Mouse (Mus musculus) liver, adult 2 months (tissue): ENCODE measurements around the gene Lins1. TPM values are rescaled to one million over a fixed set of nuclear protein-coding genes. Genes with fewer than 3 reads are reported as not detected.
A peak's percentile ranks its signal among the peaks of the same experiment; 100 is the strongest.

Experiments
- DNase-seq: peaks from one replicate; pipeline ENCODE4 v3.0.0-alpha.2; 2011; ENCODE audit warnings: low read depth, low spot score; ENCODE audit errors: extremely low read depth
- H3K27ac ChIP-seq: fragments of 200-500 bp; replicated peaks from 2 replicates; pipeline ENCODE4 v1.5.1; 2012; ENCODE audit warnings: low read depth, mild to moderate bottlenecking, control low read depth, inconsistent platforms, low read length; ENCODE audit not compliant: insufficient read depth
- H3K27me3 ChIP-seq: fragments of 200-500 bp; 2 replicates; pipeline ENCODE4 v1.6.1; 2012; ENCODE audit warnings: mild to moderate bottlenecking, moderate library complexity, low read length, inconsistent platforms; ENCODE audit not compliant: control insufficient read depth, insufficient read depth
- H3K36me3 ChIP-seq: fragments of 200-500 bp; 2 replicates; pipeline ENCODE4 v1.6.1; 2012; ENCODE audit warnings: low read length, inconsistent platforms; ENCODE audit not compliant: control insufficient read depth, insufficient read depth
- H3K4me1 ChIP-seq: fragments of 200-500 bp; 2 replicates; pipeline ENCODE4 v1.6.1; 2011; ENCODE audit warnings: low read length; ENCODE audit not compliant: control insufficient read depth, insufficient read depth
- H3K4me3 ChIP-seq: fragments of 200-500 bp; 2 replicates; pipeline ENCODE4 v1.5.1; 2011; ENCODE audit warnings: low read depth, mild to moderate bottlenecking, control low read depth, low read length, moderate library complexity; ENCODE audit not compliant: insufficient read depth
- H3K79me2 ChIP-seq: fragments of 200-500 bp; 2 replicates; pipeline ENCODE4 v1.6.1; 2012; ENCODE audit warnings: inconsistent platforms, mild to moderate bottlenecking, low read length, moderate library complexity; ENCODE audit not compliant: control insufficient read depth, insufficient read depth
- H3K9ac ChIP-seq: fragments of 200-500 bp; 2 replicates; pipeline ENCODE4 v1.6.1; 2012; ENCODE audit warnings: low read depth, mild to moderate bottlenecking, control low read depth, inconsistent platforms, low read length
- CTCF ChIP-seq: fragments of 200-500 bp; IDR thresholded peaks from 2 replicates; pipeline ENCODE4 v1.5.1; 2011; ENCODE audit warnings: low read depth, low read length, control low read depth
- POLR2A ChIP-seq: fragments of 200-500 bp; IDR thresholded peaks from 2 replicates; pipeline ENCODE4 v1.6.1; 2011; ENCODE audit warnings: low read length, control low read depth; ENCODE audit not compliant: insufficient read depth; ENCODE audit errors: extremely low read depth
- WGBS: fragments of 180-500 bp; shearing (Covaris S2); methylation state at CpG from one replicate; pipeline ENCODE4 v1.1.7; 2018; 5-methylcytosine and 5-hydroxymethylcytosine counted together
- polyA plus RNA-seq: library from polyadenylated mRNA; depleted of rRNA; stranded (reverse); fragments of >200 nt; gene quantifications from 2 replicates; pipeline ENCODE4 v1.2.3, GENCODE M21; 2012
- total RNA-seq: library from RNA; depleted of rRNA; stranded (reverse); fragments of >200 nt; gene quantifications from 2 replicates; pipeline ENCODE4 v1.2.3, GENCODE M21; 2014

Lins1 gene
- total and polyA plus RNA-seq, 2 experiments = 2.2 to 2.3 TPM

DNA sequence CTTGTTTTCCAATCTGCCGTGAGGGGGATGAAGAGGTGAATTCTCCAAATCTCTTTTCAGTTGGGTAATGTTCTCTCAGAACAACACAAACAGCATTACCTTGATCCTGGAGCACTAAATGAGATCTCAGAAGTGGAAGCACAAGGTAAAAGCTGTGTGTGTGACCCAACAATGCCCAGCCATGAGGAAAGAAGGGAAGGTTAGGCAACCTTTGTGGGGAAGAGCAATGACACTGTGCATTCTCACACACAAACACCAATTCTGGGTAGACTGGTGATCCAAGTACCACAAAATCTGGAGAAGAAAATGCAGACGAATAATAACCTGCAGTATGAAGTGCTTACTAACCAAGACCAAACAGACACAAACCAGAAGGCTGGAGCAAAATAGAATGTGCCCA lies 13.9 kb upstream of the Lins1 start:
- H3K4me1 ChIP-seq = no peaks in the 10 kb centered on the region
- no peaks in the 10 kb centered on the region for H3K79me2 ChIP-seq
- no peak for DNase-seq

GRCm38 (mm10) chr7:66682119-66682863 lies 7.4 kb upstream of the Lins1 start:
- DNase-seq = no peak
- Histone ChIP-seq H3K27ac (no peak overlapping the region), H3K27me3 (no peaks in the 10 kb centered on the region), H3K9ac (no peak overlapping the region), H3K79me2 (no peaks in the 10 kb centered on the region), H3K4me3 (no peak overlapping the region), H3K4me1 (no peaks in the 10 kb centered on the region), H3K36me3 (peaks cover 25% of the 10 kb centered on the region)
- 96% methylated on average over 5 of the region's 5 CpGs for WGBS
- TF ChIP-seq CTCF = no peak
- TF ChIP-seq POLR2A = no peak

More for the DNA sequence above, 13.9 kb upstream of the Lins1 start:
- no peak overlapping the region for H3K27ac ChIP-seq
- peaks cover 38% of the 10 kb centered on the region for H3K36me3 ChIP-seq
- WGBS = 90% methylated on average over 2 of the region's 2 CpGs
- no peak for TF ChIP-seq POLR2A
- no peak for TF ChIP-seq CTCF
- no peak overlapping the region for H3K9ac ChIP-seq
- no peak overlapping the region for H3K4me3 ChIP-seq
- H3K27me3 ChIP-seq = no peaks in the 10 kb centered on the region

- 3% methylated on average over 5 of the region's 5 CpGs for WGBS
- H3K4me1 ChIP-seq = peaks cover 8% of the 10 kb centered on the region
- peak overlapping the region; percentile 87 for H3K4me3 ChIP-seq
- TF ChIP-seq CTCF (no peak), POLR2A (no peak)
- no peak overlapping the region for H3K27ac ChIP-seq
- peak overlapping the region; percentile 81 for H3K9ac ChIP-seq
- no peaks in the 10 kb centered on the region for H3K27me3 ChIP-seq
- peaks cover 5% of the 10 kb centered on the region; the same call in 1 of the 2 replicates for H3K36me3 ChIP-seq
- DNase-seq = no peak
- H3K79me2 ChIP-seq = peaks cover 4% of the 10 kb centered on the region; the same call in 1 of the 2 replicates
These were observed 968 bp upstream of the Lins1 start for GRCm38 (mm10) chr7:66688721-66689120.

GRCm38 (mm10) chr7:66689294-66689619 lies 432 bp upstream of the Lins1 start, which contains the start of gene Asb7:
Asb7 (minus strand) TSS chr7:66689596.
- H3K9ac ChIP-seq = peak within 1 kb of the TSS; percentile 86
- no peaks in the 10 kb centered on the region for H3K27me3 ChIP-seq
- peak within 1 kb of the TSS; percentile 65 for H3K27ac ChIP-seq
- WGBS = under 1% methylated on average over 18 of the region's 18 CpGs
- TF ChIP-seq POLR2A = no peak
- no peak for TF ChIP-seq CTCF
- peaks cover 8% of the 10 kb centered on the region for H3K4me1 ChIP-seq
- peaks cover 3% of the 10 kb centered on the region; the same call in 1 of the 2 replicates for H3K36me3 ChIP-seq
- DNase-seq = no peak
- peak within 1 kb of the TSS; percentile 87 for H3K4me3 ChIP-seq
- peaks cover 4% of the 10 kb centered on the region; the same call in 1 of the 2 replicates for H3K79me2 ChIP-seq

GRCm38 (mm10) chr7:66694467-66694866 lies 4.8 kb downstream of the Lins1 start:
- no peaks in the 10 kb centered on the region for H3K27me3 ChIP-seq
- no peak overlapping the region for H3K9ac ChIP-seq
- no peak overlapping the region for H3K4me3 ChIP-seq
- peaks cover 4% of the 10 kb centered on the region; the same call in 1 of the 2 replicates for H3K4me1 ChIP-seq
- 31% methylated on average over 7 of the region's 7 CpGs for WGBS
- no peaks in the 10 kb centered on the region; the same call in 1 of the 2 replicates for H3K79me2 ChIP-seq
- no peaks in the 10 kb centered on the region for H3K36me3 ChIP-seq
- no peak overlapping the region for H3K27ac ChIP-seq
- peak; percentile 24 for DNase-seq
- TF ChIP-seq CTCF (no peak), POLR2A (no peak)

GRCm38 (mm10) chr7:66702721-66703120 lies 13.0 kb downstream of the Lins1 start:
- DNase-seq = no peak
- no peaks in the 10 kb centered on the region; the same call in 1 of the 2 replicates for H3K79me2 ChIP-seq
- no peak overlapping the region for H3K4me3 ChIP-seq
- no peaks in the 10 kb centered on the region for H3K4me1 ChIP-seq
- WGBS = 95% methylated on average over 7 of the region's 7 CpGs
- no peaks in the 10 kb centered on the region for H3K27me3 ChIP-seq
- TF ChIP-seq CTCF = no peak
- TF ChIP-seq POLR2A = no peak
- H3K9ac ChIP-seq = no peak overlapping the region
- H3K27ac ChIP-seq = no peak overlapping the region
- H3K36me3 ChIP-seq = no peaks in the 10 kb centered on the region; the same call in 1 of the 2 replicates
